Mouse (Mus musculus) intestine, postnatal 0 days (tissue): ENCODE measurements around the gene Osbpl10. TPM values are rescaled to one million over a fixed set of nuclear protein-coding genes. Genes with fewer than 3 reads are reported as not detected.
A peak's percentile ranks its signal among the peaks of the same experiment; 100 is the strongest.

Source experiments
- ATAC-seq: fragments of 200-750 bp; cut with Nextera tagmentation; 2 replicates; pipeline ENCODE4 v1.8.0; 2017; ENCODE audit warnings: mild to moderate bottlenecking, moderate TSS enrichment, moderate library complexity
- H3K27ac ChIP-seq: fragments of 300-500 bp; sonication (generic); 2 replicates; pipeline ENCODE4 v1.5.1; 2014; ENCODE audit warnings: mild to moderate bottlenecking, low read depth, low read length, moderate library complexity
- H3K27me3 ChIP-seq: fragments of 300-500 bp; sonication (generic); replicated peaks from 2 replicates; pipeline ENCODE4 v1.6.1; 2014; ENCODE audit warnings: low read length, mixed read lengths; ENCODE audit not compliant: control insufficient read depth, insufficient read depth
- H3K36me3 ChIP-seq: fragments of 300-500 bp; sonication (generic); 2 replicates; pipeline ENCODE4 v1.6.1; 2014; ENCODE audit warnings: mild to moderate bottlenecking, moderate library complexity; ENCODE audit not compliant: control insufficient read depth, insufficient read depth
- H3K4me1 ChIP-seq: fragments of 300-500 bp; sonication (generic); replicated peaks from 2 replicates; pipeline ENCODE4 v1.6.1; 2014; ENCODE audit warnings: antibody characterized with exemption, low read length, mixed read lengths; ENCODE audit not compliant: control insufficient read depth, insufficient read depth
- H3K4me2 ChIP-seq: fragments of 300-500 bp; sonication (generic); replicated peaks from 2 replicates; pipeline ENCODE4 v1.6.1; 2014; ENCODE audit warnings: low read depth, mild to moderate bottlenecking, moderate library complexity
- H3K4me3 ChIP-seq: fragments of 300-500 bp; sonication (generic); 2 replicates; pipeline ENCODE4 v1.5.1; 2014; ENCODE audit warnings: low read depth, low read length
- H3K9ac ChIP-seq: fragments of 300-500 bp; sonication (generic); 2 replicates; pipeline ENCODE4 v1.6.1; 2014; ENCODE audit warnings: mild to moderate bottlenecking, low read depth, low read length
- H3K9me3 ChIP-seq: fragments of 300-500 bp; sonication (generic); 2 replicates; pipeline ENCODE4 v1.6.1; 2016; ENCODE audit warnings: mixed run types; ENCODE audit not compliant: control insufficient read depth
- CTCF ChIP-seq: sonication (generic); IDR thresholded peaks from 2 replicates; pipeline ENCODE4 v1.5.1; 2016; ENCODE audit warnings: low read depth, mild to moderate bottlenecking, control low read depth, antibody characterized with exemption, moderate library complexity
- WGBS: fragments of 180-500 bp; shearing (Covaris S2); extraction: QIAGEN DNeasy Blood & Tissue Kit; methylation state at CpG from one replicate; pipeline ENCODE4 v1.1.7; 2014; 5-methylcytosine and 5-hydroxymethylcytosine counted together
- polyA plus RNA-seq: library from polyadenylated mRNA; unstranded; fragments of >200 nt; fragmentation: Nextera tagmentation; extraction: Ambion mirVana; gene quantifications from 2 replicates; pipeline ENCODE4 v1.2.1, GENCODE M21; 2015

The Osbpl10 gene
- polyA plus RNA-seq, 1 experiment from 2014 or later = 4.3 TPM

DNA sequence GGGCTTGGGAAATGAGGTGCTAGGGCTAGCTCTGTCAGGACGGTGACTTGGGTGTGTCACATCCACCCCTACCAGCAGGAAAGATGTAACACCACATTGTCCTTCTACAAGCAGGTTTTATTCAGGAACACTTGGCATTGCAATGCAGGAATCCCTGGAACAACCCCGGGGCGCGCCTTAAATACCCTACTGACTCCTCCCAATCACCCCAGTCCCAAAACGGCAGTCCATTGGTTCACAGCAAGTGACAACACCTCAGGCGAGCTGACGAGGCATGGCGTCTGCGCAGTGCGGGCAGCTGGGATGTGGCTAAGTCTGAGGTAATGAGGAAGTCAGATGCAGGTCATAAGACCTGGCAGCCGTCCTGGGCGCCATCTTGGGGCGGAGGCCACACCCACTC is 191.2 kb downstream of the Osbpl10 start:
- TF ChIP-seq CTCF = no peak
- Histone ChIP-seq H3K9ac (no peak overlapping the region), H3K4me2 (no peak overlapping the region), H3K36me3 (0 out of 2 replicates have a peak, but pooled peaks cover 4% of the 10 kb centered on the region), H3K27me3 (no peaks in the 10 kb centered on the region), H3K27ac (no peak overlapping the region), H3K4me1 (no peaks in the 10 kb centered on the region), H3K9me3 (no peaks in the 10 kb centered on the region), H3K4me3 (no peak overlapping the region)
- no peak for ATAC-seq
- 91% methylated on average over 13 of the region's 13 CpGs for WGBS

DNA sequence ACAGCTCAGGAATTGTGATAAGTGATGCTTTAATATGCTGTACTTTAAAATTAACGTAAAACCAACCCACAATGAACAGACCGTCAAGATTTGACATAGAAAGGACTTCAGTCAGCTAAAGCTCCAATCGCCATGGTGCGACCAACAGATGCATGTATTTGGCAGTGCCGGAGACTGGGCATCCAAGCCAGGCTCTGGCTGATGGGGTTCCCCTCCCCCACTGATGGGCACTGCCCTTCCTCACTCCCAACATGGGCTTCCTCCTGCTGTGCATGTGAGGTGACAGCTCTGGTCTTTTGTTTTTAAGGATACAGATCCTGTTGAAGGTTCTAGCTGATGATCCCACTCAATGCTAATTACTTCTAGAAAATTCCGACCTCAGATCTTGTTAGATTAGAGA is 193.7 kb downstream of the Osbpl10 start:
- Histone ChIP-seq H3K4me1 (no peaks in the 10 kb centered on the region), H3K36me3 (peaks cover 12% of the 10 kb centered on the region; the same call in 1 of the 2 replicates), H3K27ac (no peak overlapping the region), H3K4me2 (no peak overlapping the region), H3K4me3 (no peak overlapping the region), H3K9ac (no peak overlapping the region), H3K9me3 (no peaks in the 10 kb centered on the region), H3K27me3 (no peaks in the 10 kb centered on the region)
- TF ChIP-seq CTCF = no peak
- no peak for ATAC-seq
- WGBS = 96% methylated on average over 6 of the region's 6 CpGs

DNA sequence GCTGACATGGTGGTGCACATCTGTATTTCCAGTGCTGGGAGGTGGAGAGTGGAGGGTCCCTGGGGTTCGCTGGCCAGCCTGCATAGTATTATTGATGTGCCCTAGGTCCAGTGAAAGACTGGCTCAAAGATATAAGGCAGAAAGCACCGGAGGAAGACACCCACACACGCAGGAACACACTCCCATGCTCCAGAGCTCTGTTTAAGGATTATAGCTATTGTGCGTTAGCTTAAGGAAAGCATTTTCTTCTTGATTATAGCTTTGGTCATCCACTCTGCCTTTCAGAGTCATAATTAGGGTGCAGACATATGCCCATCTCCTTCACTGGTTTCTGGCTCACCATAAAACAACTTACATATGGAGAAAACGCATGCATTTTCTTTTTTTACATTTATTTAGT is 200.8 kb downstream of the Osbpl10 start:
- no peak overlapping the region for H3K4me2 ChIP-seq
- no peak overlapping the region for H3K9ac ChIP-seq
- no peak overlapping the region for H3K27ac ChIP-seq
- no peaks in the 10 kb centered on the region for H3K4me1 ChIP-seq
- no peaks in the 10 kb centered on the region for H3K9me3 ChIP-seq
- WGBS = 91% methylated on average over 5 of the region's 5 CpGs
- H3K4me3 ChIP-seq = no peak overlapping the region
- no peaks in the 10 kb centered on the region for H3K27me3 ChIP-seq
- peaks cover 16% of the 10 kb centered on the region; the same call in 1 of the 2 replicates for H3K36me3 ChIP-seq
- TF ChIP-seq CTCF = no peak
- ATAC-seq = no peak

DNA sequence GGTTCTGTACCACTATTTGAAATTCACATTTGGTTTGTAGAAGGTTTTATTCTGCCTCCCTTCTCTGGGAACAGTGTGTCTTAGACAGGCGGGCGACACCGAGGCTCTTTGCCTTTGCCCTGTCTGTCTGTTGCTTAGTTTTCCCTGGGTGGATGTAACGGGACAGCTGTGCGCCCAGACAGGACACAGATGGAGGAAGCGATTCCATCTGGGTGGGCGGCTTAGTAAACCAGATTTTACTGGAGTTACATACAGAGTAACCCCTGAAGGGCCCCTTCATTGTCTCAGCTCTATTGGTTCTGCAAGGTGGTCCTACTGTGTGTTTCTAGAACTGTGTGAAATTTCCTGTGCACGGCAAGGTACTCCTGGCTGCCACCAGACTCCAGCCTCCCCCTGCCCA is 201.6 kb downstream of the Osbpl10 start:
- Histone ChIP-seq H3K4me1 (no peaks in the 10 kb centered on the region), H3K4me3 (no peak overlapping the region), H3K27me3 (no peaks in the 10 kb centered on the region), H3K36me3 (peaks cover 16% of the 10 kb centered on the region; the same call in 1 of the 2 replicates), H3K27ac (no peak overlapping the region), H3K9ac (no peak overlapping the region), H3K9me3 (no peaks in the 10 kb centered on the region), H3K4me2 (no peak overlapping the region)
- no peak for ATAC-seq
- no peak for TF ChIP-seq CTCF
- 60% methylated on average over 8 of the region's 8 CpGs for WGBS

DNA sequence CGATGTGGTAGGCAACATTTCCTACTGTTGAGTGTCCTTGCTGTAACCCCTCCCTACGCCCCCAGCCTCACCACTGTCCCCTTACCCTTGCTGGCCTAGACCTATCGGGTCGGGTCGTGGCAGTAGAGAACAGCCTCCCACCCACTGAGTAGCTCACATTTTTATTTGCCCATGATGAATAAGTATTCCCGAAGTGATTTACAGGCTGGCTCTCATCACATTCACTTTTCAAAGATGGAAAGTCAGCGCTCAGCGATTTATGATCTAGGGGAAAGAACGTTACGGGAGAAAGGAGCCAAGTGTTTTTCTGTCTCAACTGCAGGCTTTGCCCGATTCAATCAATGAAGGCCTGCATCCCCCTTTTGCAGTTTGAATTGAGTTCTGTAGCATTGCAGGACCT is 208.0 kb downstream of the Osbpl10 start:
- Histone ChIP-seq H3K27me3 (no peaks in the 10 kb centered on the region), H3K27ac (no peak overlapping the region), H3K36me3 (no peaks in the 10 kb centered on the region), H3K4me3 (no peak overlapping the region), H3K9ac (no peak overlapping the region), H3K4me2 (no peak overlapping the region), H3K4me1 (no peaks in the 10 kb centered on the region), H3K9me3 (no peaks in the 10 kb centered on the region)
- TF ChIP-seq CTCF = no peak
- WGBS = 72% methylated on average over 11 of the region's 11 CpGs
- no peak for ATAC-seq

DNA sequence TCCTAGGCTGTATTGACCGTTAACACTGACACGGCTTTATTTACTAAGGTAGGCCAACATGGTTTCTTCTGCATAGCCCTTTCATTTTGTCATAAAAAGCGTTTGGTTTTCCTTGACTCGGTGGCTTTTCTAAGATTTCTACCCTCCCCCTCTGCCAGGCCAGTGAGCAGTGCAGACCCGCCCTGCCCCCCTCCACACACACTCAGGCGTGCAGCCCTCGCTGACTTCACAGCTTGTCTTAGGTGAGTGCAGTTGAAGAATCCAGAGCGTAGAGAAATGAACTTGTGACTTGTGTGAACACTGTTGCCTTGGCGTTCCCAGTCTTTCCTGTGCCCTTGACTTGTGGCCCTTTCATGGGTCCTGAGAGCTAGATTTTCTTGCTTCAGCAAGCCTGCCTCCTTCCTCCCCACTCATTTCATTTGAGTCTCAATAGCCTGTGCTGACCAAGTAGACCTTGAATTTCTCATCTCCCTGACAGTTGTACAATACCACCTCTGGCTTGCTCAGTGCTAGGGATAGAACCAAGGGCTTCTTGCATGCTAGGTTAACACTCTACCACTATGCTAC is 212.1 kb downstream of the Osbpl10 start:
- Histone ChIP-seq H3K4me2 (no peak overlapping the region), H3K27ac (no peak overlapping the region), H3K36me3 (0 out of 2 replicates have a peak, but pooled peaks cover 2% of the 10 kb centered on the region), H3K27me3 (no peaks in the 10 kb centered on the region), H3K4me1 (no peaks in the 10 kb centered on the region), H3K9me3 (no peaks in the 10 kb centered on the region), H3K4me3 (no peak overlapping the region), H3K9ac (no peak overlapping the region)
- no peak for ATAC-seq
- 47% methylated on average over 9 of the region's 9 CpGs for WGBS
- TF ChIP-seq CTCF = no peak

DNA sequence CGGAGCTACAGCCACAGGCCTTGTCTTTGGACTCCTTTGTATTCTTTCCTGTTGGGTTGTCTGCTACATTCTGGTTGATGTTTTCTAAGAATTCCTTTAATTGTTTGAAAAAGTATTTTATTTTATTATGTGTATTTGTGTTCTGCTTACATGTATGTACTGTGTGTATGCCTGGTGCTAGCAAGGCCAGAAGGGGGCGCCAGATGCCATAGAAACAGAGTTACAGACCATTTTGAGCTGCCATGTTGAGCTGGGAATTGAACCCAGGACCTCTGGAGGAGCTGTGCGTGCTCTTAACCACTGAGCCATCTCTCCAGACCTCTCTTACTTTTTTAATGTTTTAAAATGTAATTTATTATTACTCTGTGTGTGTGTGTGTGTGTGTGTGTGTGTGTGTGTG is 214.5 kb downstream of the Osbpl10 start:
- Histone ChIP-seq H3K4me1 (no peaks in the 10 kb centered on the region), H3K9ac (no peak overlapping the region), H3K9me3 (no peaks in the 10 kb centered on the region), H3K27me3 (no peaks in the 10 kb centered on the region), H3K4me2 (no peak overlapping the region), H3K36me3 (0 out of 2 replicates have a peak, but pooled peaks cover 2% of the 10 kb centered on the region), H3K27ac (no peak overlapping the region), H3K4me3 (no peak overlapping the region)
- ATAC-seq = no peak
- WGBS = 82% methylated on average over 3 of the region's 3 CpGs
- TF ChIP-seq CTCF = peak; percentile 37
